Mouse (Mus musculus) lung, embryonic 14.5 days (tissue): ENCODE results near the gene Rasgrf1. TPM values are rescaled to one million over a fixed set of nuclear protein-coding genes. Genes with fewer than 3 reads are reported as not detected.

ENCODE experiments used
- ATAC-seq: fragments of 200-750 bp; cut with Nextera tagmentation; 2 replicates; pipeline ENCODE4 v1.8.0; 2017; ENCODE audit warnings: mild to moderate bottlenecking, moderate TSS enrichment, moderate library complexity; ENCODE audit not compliant: insufficient read depth
- DNase-seq: peaks from one replicate; pipeline ENCODE4 v3.0.0-alpha.2; 2015
- H3K27ac ChIP-seq: fragments of 300-500 bp; sonication (generic); 2 replicates; pipeline ENCODE4 v1.5.1; 2014; ENCODE audit warnings: low read depth, mild to moderate bottlenecking, moderate library complexity
- H3K27me3 ChIP-seq: fragments of 300-500 bp; sonication (generic); 2 replicates; pipeline ENCODE4 v1.6.1; 2014; ENCODE audit warnings: low read length, control low read depth; ENCODE audit not compliant: insufficient read depth
- H3K36me3 ChIP-seq: fragments of 300-500 bp; sonication (generic); 2 replicates; pipeline ENCODE4 v1.6.1; 2014; ENCODE audit warnings: control low read depth; ENCODE audit not compliant: insufficient read depth
- H3K4me1 ChIP-seq: fragments of 300-500 bp; sonication (generic); 2 replicates; pipeline ENCODE4 v1.6.1; 2014; ENCODE audit warnings: antibody characterized with exemption, control low read depth; ENCODE audit not compliant: insufficient read depth
- H3K4me2 ChIP-seq: fragments of 300-500 bp; sonication (generic); 2 replicates; pipeline ENCODE4 v1.6.1; 2014; ENCODE audit warnings: mild to moderate bottlenecking
- H3K4me3 ChIP-seq: fragments of 300-500 bp; sonication (generic); 2 replicates; pipeline ENCODE4 v1.5.1; 2014; ENCODE audit warnings: low read depth, low read length
- H3K9ac ChIP-seq: fragments of 300-500 bp; sonication (generic); 2 replicates; pipeline ENCODE4 v1.6.1; 2014
- H3K9me3 ChIP-seq: fragments of 300-500 bp; sonication (generic); 2 replicates; pipeline ENCODE4 v1.6.1; 2016; ENCODE audit warnings: low read depth, low read length, control low read depth
- CTCF ChIP-seq: IDR thresholded peaks from 2 replicates; pipeline ENCODE4 v1.5.1; 2016; ENCODE audit warnings: antibody characterized with exemption, low read depth
- WGBS: fragments of 180-500 bp; shearing (Covaris S2); extraction: QIAGEN DNeasy Blood & Tissue Kit; methylation state at CpG from one replicate; pipeline ENCODE4 v1.1.7; 2014; 5-methylcytosine and 5-hydroxymethylcytosine counted together
- polyA plus RNA-seq: library from polyadenylated mRNA; unstranded; fragments of >200 nt; fragmentation: Nextera tagmentation; extraction: Ambion mirVana; gene quantifications from 2 replicates; pipeline ENCODE4 v1.2.1, GENCODE M21; 2014

The Rasgrf1 gene
- polyA plus RNA-seq, 1 experiment from 2014 or later: 0.46 TPM

DNA sequence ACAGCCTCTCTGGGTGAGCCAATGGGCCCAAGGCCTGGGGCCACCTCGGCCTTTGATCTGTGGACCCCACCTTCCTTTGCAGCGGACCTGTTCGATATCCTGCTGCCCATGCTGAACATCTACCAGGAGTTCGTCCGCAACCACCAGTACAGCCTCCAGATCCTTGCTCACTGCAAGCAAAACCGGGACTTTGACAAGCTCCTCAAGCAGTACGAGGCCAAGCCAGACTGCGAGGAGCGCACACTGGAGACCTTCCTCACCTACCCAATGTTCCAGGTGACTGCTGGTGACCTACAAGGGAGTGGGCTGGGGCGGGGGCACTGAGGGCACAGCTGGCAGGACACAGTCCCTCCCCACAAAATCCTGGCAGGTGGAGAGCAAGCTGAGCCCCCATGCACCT is 60.6 kb downstream of the Rasgrf1 start:
- H3K4me2 ChIP-seq: no peak overlapping the region
- no peak overlapping the region for H3K27ac ChIP-seq
- no peak for TF ChIP-seq CTCF
- no peak overlapping the region for H3K9ac ChIP-seq
- H3K4me1 ChIP-seq: no peaks in the 10 kb centered on the region
- ATAC-seq: no peak
- H3K36me3 ChIP-seq: no peaks in the 10 kb centered on the region
- H3K9me3 ChIP-seq: no peaks in the 10 kb centered on the region
- no peak overlapping the region for H3K4me3 ChIP-seq
- no peak for DNase-seq
- H3K27me3 ChIP-seq: no peaks in the 10 kb centered on the region
- 94% methylated on average over 10 of the region's 10 CpGs for WGBS

GRCm38 (mm10) chr9:89970886-89971486 is 61.3 kb downstream of the Rasgrf1 start:
- no peak overlapping the region for H3K9ac ChIP-seq
- no peak for TF ChIP-seq CTCF
- no peak overlapping the region for H3K4me2 ChIP-seq
- no peaks in the 10 kb centered on the region for H3K27me3 ChIP-seq
- ATAC-seq: no peak
- no peaks in the 10 kb centered on the region for H3K36me3 ChIP-seq
- WGBS: 66% methylated on average over 11 of the region's 11 CpGs
- H3K27ac ChIP-seq: no peak overlapping the region
- no peak overlapping the region for H3K4me3 ChIP-seq
- H3K4me1 ChIP-seq: no peaks in the 10 kb centered on the region
- no peak for DNase-seq
- no peaks in the 10 kb centered on the region for H3K9me3 ChIP-seq

- no peak overlapping the region for H3K9ac ChIP-seq
- H3K36me3 ChIP-seq: no peaks in the 10 kb centered on the region
- H3K4me3 ChIP-seq: no peak overlapping the region
- DNase-seq (no peak), ATAC-seq (no peak)
- H3K4me1 ChIP-seq: no peaks in the 10 kb centered on the region
- H3K27ac ChIP-seq: no peak overlapping the region
- H3K27me3 ChIP-seq: no peaks in the 10 kb centered on the region
- no peaks in the 10 kb centered on the region for H3K9me3 ChIP-seq
- WGBS: 26% methylated on average over 3 of the region's 3 CpGs
- TF ChIP-seq CTCF: no peak
- no peak overlapping the region for H3K4me2 ChIP-seq
Observed at GRCm38 (mm10) chr9:89972321-89972720, 62.6 kb downstream of the Rasgrf1 start.

GRCm38 (mm10) chr9:89973856-89974255 is 64.1 kb downstream of the Rasgrf1 start:
- peak; percentile 52 for ATAC-seq
- H3K4me3 ChIP-seq: no peak overlapping the region
- H3K27ac ChIP-seq: no peak overlapping the region
- H3K4me2 ChIP-seq: no peak overlapping the region
- no peaks in the 10 kb centered on the region for H3K9me3 ChIP-seq
- peak; percentile 80 for DNase-seq
- no peaks in the 10 kb centered on the region for H3K27me3 ChIP-seq
- no peak overlapping the region for H3K9ac ChIP-seq
- no peaks in the 10 kb centered on the region for H3K36me3 ChIP-seq
- no peaks in the 10 kb centered on the region for H3K4me1 ChIP-seq
- TF ChIP-seq CTCF: peak; percentile 31
- WGBS: 25% methylated on average over 5 of the region's 5 CpGs

- no peaks in the 10 kb centered on the region for H3K9me3 ChIP-seq
- H3K9ac ChIP-seq: no peak overlapping the region
- H3K4me1 ChIP-seq: no peaks in the 10 kb centered on the region
- TF ChIP-seq CTCF: no peak
- 68% methylated on average over 10 of the region's 10 CpGs for WGBS
- DNase-seq: no peak
- no peaks in the 10 kb centered on the region for H3K36me3 ChIP-seq
- no peaks in the 10 kb centered on the region for H3K27me3 ChIP-seq
- no peak overlapping the region for H3K4me2 ChIP-seq
- no peak for ATAC-seq
- no peak overlapping the region for H3K4me3 ChIP-seq
- no peak overlapping the region for H3K27ac ChIP-seq
Observed at GRCm38 (mm10) chr9:89974463-89974931, 64.8 kb downstream of the Rasgrf1 start.

DNA sequence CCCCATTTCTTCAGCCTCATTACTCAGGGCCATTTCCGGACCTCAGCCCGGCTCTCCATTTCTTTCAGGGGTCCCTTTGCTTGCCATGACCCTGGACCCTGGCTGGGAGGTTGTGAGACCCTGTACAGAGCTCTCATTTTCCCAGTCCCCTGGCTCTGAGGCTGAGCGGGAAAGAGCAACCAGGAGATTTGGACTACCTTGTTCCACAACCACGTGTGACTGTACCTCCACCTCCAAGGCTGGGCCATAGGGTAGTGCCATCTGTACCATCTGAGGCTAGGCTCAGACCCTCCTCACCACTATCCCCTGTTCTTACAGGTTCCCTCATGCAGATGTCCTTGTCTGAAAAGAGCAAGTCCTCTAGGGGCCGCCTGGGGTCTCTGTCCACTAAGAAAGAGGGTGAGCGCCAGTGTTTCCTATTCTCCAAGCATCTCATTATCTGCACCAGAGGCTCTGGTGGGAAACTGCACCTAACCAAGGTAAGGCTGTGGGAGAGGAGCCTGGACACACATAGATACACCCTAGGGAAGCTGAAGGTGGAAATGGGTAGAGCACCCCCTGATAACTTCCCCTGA is 66.7 kb downstream of the Rasgrf1 start:
- Histone ChIP-seq H3K4me2 (no peak overlapping the region), H3K36me3 (no peaks in the 10 kb centered on the region), H3K4me3 (no peak overlapping the region), H3K9ac (no peak overlapping the region), H3K9me3 (no peaks in the 10 kb centered on the region), H3K27ac (no peak overlapping the region), H3K4me1 (no peaks in the 10 kb centered on the region), H3K27me3 (no peaks in the 10 kb centered on the region)
- WGBS: 64% methylated on average over 6 of the region's 6 CpGs
- peak; percentile 46 for TF ChIP-seq CTCF
- peak; percentile 35 for DNase-seq
- no peak for ATAC-seq

GRCm38 (mm10) chr9:89979248-89979647 is 69.5 kb downstream of the Rasgrf1 start:
- no peaks in the 10 kb centered on the region for H3K27me3 ChIP-seq
- no peaks in the 10 kb centered on the region for H3K9me3 ChIP-seq
- 12% methylated on average over 3 of the region's 3 CpGs for WGBS
- H3K4me3 ChIP-seq: no peak overlapping the region
- peak; percentile 97 for DNase-seq
- H3K27ac ChIP-seq: no peak overlapping the region
- TF ChIP-seq CTCF: no peak
- no peaks in the 10 kb centered on the region for H3K4me1 ChIP-seq
- no peak overlapping the region for H3K4me2 ChIP-seq
- H3K36me3 ChIP-seq: no peaks in the 10 kb centered on the region
- ATAC-seq: peak; percentile 82
- no peak overlapping the region for H3K9ac ChIP-seq
